Mouse (Mus musculus) left cerebral cortex, adult 2 months (tissue): ENCODE results near the gene Cry2. TPM values are rescaled to one million over a fixed set of nuclear protein-coding genes. Genes with fewer than 3 reads are reported as not detected.
A peak's percentile ranks its signal among the peaks of the same experiment; 100 is the strongest.
"Not testable (repeated sequence)": the region's sequence is repeated elsewhere in the genome, so short reads cannot be mapped to it uniquely, and the experiment has no call there.

ENCODE experiments used
- DNase-seq, 2 experiments: peaks; one replicate each; pipeline ENCODE4 v3.0.0; 2021 to 2022; ENCODE audit warnings: low spot score in 2 of 2, mixed read lengths in 1 of 2; ENCODE audit errors: extremely low spot score in 1 of 2
- H3K27ac ChIP-seq: fragments of 200-600 bp; 2 replicates; pipeline ENCODE4 v1.8.1; 2022
- H3K4me3 ChIP-seq: fragments of 200-600 bp; 2 replicates; pipeline ENCODE4 v1.8.1; 2022
- CTCF ChIP-seq: fragments of 200-600 bp; IDR thresholded peaks from 2 replicates; pipeline ENCODE4 v1.8.1; 2022; ENCODE audit warnings: antibody characterized with exemption, mild to moderate bottlenecking, moderate library complexity
- intact Hi-C: fragments of 180-260 bp; cut with DNase I; formaldehyde crosslinking; loops from one replicate; pipeline ENCODE4 v1.15.1; 2025
- total RNA-seq, 2 experiments: library from RNA; stranded (reverse); gene quantifications; 2 replicates each; pipeline ENCODE4 v1.2.3; 2021

Gene Cry2
- total RNA-seq, 2 experiments from 2014 or later, result 126 to 129 TPM

DNA sequence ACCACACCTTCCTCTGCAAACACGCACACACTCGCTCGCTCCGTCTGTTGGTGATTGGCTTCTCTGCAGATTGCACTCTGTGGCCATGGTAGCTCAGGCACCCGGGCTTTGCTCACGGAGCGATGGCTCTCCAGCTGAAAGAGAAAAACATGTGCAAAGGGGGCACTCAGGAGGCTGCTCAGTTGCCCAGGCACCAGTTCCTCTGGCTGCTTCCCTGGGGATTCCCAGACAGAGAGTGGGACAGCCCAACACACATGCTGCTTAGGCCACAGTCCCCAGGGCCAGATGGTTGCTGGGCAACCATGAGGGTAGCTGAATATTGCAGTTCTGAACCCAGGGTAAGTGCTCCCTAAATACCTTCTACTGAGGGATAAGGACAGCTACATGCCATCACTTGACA, 28.2 kb downstream of the Cry2 start:
- no peak for TF ChIP-seq CTCF
- no peak overlapping the region for H3K4me3 ChIP-seq
- intact Hi-C loops, result no loop called here
- no peak for DNase-seq
- peak overlapping the region; percentile 24; the same call in 1 of the 2 replicates for H3K27ac ChIP-seq

GRCm38 (mm10) chr2:92404737-92405136, 29.1 kb downstream of the Cry2 start:
- no peak for TF ChIP-seq CTCF
- peak overlapping the region; percentile 28 for H3K27ac ChIP-seq
- intact Hi-C loops, result no loop called here
- no peak overlapping the region for H3K4me3 ChIP-seq
- no peak for DNase-seq

DNA sequence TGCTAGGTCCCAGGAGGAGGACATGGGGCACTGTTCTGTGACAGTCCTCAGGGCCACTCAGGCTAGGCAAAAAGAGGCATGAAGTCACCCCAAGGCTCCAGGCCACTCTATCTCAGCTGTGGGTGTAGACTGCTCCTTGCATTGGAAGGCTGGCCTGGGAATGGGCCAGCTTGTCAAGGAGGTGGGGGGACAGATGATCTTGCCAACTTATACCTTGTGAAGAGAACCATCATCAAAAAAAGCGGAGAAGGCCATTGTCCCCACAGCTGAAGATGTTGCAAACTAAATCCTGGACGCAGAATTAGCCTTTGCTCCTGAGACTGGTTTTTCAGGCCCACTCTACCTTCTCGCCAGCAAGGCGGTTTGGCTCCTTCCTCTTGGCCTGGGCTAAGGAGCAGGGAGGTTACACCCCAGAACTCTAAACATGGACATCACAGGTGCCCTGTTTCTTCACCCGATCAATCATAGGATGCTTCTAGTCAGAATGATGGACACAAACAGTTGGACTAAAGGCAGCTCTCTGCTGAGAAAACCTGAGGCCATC, 30.0 kb downstream of the Cry2 start:
- no peak for DNase-seq
- TF ChIP-seq CTCF, result no peak
- intact Hi-C loops, result no loop called here
- H3K4me3 ChIP-seq, result no peak overlapping the region
- H3K27ac ChIP-seq, result peak overlapping the region; percentile 80

GRCm38 (mm10) chr2:92402591-92403326, 31.1 kb downstream of the Cry2 start:
- no peak for DNase-seq
- intact Hi-C loops, result no loop called here
- no peak overlapping the region for H3K4me3 ChIP-seq

DNA sequence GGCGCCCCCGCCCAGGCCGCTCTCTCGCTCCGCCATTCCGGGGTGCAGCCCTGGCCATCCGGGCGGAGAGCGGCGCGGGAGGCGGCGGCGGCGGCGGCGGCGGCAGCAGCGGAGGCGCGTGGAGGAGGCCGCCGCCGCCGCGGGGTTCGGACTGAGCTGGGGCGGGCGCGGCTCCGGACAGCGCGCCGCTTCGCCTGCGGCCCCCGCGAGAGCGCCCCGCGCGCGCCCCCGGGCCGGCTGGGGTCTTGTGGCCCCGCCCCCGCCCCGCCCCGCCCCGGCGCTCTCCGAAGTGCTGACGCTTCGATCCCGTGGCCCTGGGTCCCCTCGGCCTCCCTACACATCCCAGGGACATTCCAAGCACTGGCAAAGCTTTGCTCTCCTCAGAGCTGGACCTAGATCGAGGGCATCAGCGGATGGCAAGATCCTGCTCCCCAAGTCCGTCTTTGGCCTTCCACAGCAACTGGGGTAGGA, 32.7 kb downstream of the Cry2 start, which contains the start of gene Mapk8ip1:
Mapk8ip1 (minus strand) TSS at position 173 of the 471 bp plus-strand sequence.
- TF ChIP-seq CTCF, result no peak
- Histone ChIP-seq H3K4me3 (peak within 1 kb of the TSS; percentile 77), H3K27ac (peak within 1 kb of the TSS; percentile 98)
- DNase-seq, result no peak
- intact Hi-C loops, result no loop called here

More at GRCm38 (mm10) chr2:92402591-92403326, 31.1 kb downstream of the Cry2 start:
- H3K27ac ChIP-seq, result peak overlapping the region; percentile 87
- no peak for TF ChIP-seq CTCF

DNA sequence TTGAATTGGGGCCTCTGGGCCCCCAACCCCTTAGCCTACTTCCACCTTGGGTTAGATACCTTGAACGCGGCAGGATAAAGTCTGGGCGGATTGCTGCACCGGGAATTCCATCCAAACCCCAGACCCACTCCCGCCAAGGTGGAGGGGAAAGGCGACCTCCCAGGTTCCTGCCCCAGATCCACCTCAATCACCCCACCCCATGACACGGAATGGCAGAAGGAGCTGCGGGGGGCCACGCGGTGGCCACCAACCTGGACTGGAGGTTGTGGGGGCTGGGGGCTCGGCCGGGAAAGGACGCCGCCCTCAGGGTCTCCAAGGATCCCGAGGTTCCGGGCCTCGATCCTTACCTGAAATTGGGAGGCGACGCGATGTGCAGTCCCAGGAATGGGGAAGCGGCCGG, 33.2 kb downstream of the Cry2 start:
- TF ChIP-seq CTCF, result no peak
- DNase-seq, result no peak
- peak overlapping the region; percentile 98 for H3K27ac ChIP-seq
- intact Hi-C loops, result no loop called here
- peak overlapping the region; percentile 77 for H3K4me3 ChIP-seq

GRCm38 (mm10) chr2:92399877-92400276, 34.0 kb downstream of the Cry2 start:
- intact Hi-C loops, DNase-seq, H3K27ac ChIP-seq, H3K4me3 ChIP-seq: not testable (repeated sequence)

- no peak overlapping the region; the same call in 1 of the 2 replicates for H3K27ac ChIP-seq
- DNase-seq, result no peak
- intact Hi-C loops, result no loop called here
- H3K4me3 ChIP-seq, result no peak overlapping the region
- no peak for TF ChIP-seq CTCF
These were observed 36.4 kb downstream of the Cry2 start for GRCm38 (mm10) chr2:92397436-92397835.

DNA sequence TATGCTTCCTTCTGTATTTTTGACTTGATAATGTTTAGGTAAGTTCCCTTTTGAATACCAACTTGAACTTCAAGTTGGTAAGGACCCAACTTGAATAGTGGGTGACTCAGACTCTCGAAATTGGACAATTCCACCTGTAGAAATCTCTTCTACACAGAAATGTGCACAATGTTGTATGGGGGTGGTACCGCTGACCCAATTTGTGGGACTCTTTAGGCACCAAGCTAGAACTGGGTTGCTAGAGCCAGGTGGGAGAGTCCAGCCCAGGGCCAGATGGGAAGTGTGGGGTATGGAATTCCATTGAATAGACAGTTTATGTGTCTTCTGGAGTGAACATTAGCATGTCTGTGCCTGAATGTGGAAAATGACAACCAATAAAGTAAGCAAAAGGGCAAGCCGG, 38.3 kb downstream of the Cry2 start:
- no peak for TF ChIP-seq CTCF
- H3K4me3 ChIP-seq, result no peak overlapping the region
- no peak overlapping the region for H3K27ac ChIP-seq
- no peak for DNase-seq
- intact Hi-C loops, result no loop called here

- Histone ChIP-seq H3K27ac (peak overlapping the region; percentile 90), H3K4me3 (peak overlapping the region; percentile 44)
- intact Hi-C loops, result no loop called here
- no peak for DNase-seq
- TF ChIP-seq CTCF, result no peak
These were observed 41.3 kb downstream of the Cry2 start for GRCm38 (mm10) chr2:92392318-92393264.

- H3K27ac ChIP-seq, result peak overlapping the region; percentile 90
- intact Hi-C loops, result no loop called here
- no peak for DNase-seq
- TF ChIP-seq CTCF, result no peak
- peak overlapping the region; percentile 44 for H3K4me3 ChIP-seq
These were observed 42.0 kb downstream of the Cry2 start for GRCm38 (mm10) chr2:92391703-92392317.
